Mouse (Mus musculus): Measurements from ENCODE around the gene Clec2g.

The Clec2g gene

DNA sequence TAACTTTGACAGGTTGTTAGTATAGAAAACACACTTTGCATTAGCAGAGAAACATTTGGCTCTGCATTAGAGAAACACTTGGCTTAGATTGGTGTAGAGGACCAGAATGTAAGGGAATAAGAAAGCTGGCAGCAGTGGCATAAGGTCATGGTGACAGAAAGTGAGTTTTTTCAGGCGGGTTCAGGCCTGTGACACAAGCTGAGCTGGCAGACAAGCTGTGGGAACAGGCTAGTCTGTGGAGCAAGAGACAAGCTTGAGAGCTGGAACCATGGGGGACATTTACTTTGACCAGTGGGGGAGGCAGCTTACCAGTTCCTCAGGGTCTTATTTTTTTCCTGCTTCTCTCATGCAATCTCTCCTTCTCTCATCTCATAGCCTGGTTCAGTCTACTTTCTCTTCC is 78.8 kb downstream of the Clec2g start:
- DNase-seq (ENCODE audit: low read depth, low spot score): no peak

DNA sequence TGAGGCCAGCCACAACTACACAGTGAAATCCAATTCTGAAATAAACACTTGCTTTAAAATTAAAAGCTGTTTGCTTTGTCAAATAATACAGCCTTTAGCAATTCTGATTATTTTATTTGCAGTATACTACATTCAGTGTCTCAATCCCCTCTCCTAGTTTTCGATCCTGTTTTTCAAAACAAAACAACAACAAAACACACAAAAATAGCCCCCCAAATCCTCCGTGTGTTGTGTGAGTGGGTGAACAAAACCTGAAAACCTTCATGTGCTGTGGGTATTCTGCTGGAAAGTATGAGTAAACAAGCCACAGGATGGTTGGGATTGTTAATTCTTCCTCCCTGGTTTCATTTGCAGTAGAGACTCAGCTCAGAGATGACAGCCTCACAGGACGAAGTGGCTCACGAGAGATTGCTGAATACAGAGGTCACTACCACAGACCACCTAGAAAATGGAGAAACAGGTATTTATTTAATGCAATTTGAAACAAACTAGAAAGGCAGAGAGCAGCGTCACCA is 79.6 kb downstream of the Clec2g start:
- DNase-seq (ENCODE audit: low read depth, low spot score): no peak

DNA sequence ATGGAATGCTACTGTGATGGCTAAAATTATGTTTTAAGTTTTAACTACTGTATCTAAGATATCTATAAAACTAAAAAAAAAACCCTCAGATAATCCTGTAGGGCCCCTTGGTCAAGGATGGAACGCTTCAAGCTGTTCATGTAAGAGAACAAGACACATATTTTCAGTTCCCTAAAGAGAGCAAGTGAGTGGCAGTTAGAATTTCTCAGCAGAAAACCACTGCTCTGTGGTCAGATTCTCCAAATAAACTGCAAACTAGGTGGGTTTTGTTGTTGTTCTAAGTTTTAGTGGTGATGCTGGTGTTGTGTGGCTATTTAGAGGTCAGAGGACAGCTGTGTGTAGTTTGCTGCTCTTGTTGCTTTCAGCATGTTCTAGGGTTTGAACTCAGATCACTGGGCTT is 80.2 kb downstream of the Clec2g start:
- no peak for DNase-seq (ENCODE audit: low read depth, low spot score)

DNA sequence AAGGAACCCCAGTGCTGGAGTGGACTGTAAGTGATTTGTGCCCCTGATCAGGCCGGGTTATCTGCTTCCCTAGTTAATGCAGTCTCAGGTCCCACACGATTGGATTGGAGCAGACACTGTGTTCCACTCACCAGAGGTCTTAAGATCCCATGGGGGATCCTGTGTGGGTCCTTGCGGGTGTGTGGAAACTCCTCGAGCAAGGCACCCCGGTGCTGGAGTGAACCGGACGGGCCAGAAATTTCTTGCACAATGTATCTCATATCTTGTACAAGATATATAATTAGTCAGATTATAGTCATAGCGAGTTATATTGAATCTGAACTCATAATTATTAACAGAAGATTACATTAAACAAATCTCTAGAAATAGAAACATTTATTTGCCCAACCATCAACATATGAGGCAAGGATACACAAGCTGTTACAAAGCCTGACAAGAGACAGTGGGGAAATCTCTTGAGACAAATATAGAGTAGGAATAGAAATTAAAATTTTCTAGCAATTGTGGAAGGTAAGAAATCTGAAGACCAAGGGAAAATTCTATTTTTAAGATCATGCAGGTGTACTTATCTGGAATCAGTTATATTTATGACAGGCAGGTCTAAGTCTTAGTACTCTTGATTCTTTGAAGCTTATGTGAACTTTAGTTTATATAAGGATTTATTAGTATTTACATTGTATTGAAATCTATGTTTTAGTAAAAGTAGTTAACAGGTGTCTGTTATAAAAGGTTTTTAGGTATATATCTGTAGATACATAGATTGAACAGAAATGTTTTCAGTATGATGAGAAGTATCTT is 93.5 kb downstream of the Clec2g start:
- DNase-seq (ENCODE audit: low read depth, low spot score): no peak

- DNase-seq (ENCODE audit: low read depth, low spot score): no peak
Observed at GRCm38 (mm10) chr6:129030175-129030824, 96.1 kb downstream of the Clec2g start.

GRCm38 (mm10) chr6:129030964-129031363 is 96.8 kb downstream of the Clec2g start:
- DNase-seq (ENCODE audit: low read depth, low spot score): no peak

DNA sequence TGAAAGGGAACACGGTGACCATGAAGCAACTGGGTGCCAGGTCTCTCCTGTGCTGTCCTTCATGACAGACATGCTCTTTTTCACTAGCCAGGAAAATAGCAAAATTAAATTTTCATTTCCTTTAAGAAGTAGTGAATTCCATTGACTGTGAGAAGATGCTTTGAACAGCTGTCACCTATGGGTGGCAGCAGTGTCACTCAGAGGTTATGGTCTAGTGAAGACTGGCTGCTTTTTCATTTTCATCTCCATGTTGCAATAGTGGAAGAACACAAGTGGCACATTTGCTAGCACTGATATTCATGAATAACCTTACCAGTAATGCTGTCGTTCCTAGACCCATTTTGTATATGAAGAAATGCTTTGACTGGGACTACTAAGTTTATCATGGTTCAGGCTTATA is 99.2 kb downstream of the Clec2g start:
- DNase-seq (ENCODE audit: low read depth, low spot score): no peak

Data from ZHBTc4 (cell line).